Mouse (Mus musculus) heart, embryonic 13.5 days (tissue): Measurements from ENCODE around the gene Sirt2. TPM values are rescaled to one million over a fixed set of nuclear protein-coding genes. Genes with fewer than 3 reads are reported as not detected.

Experiments used
- ATAC-seq: fragments of 200-750 bp; cut with Nextera tagmentation; 2 replicates; pipeline ENCODE4 v1.8.0; 2017; ENCODE audit warnings: moderate TSS enrichment; ENCODE audit not compliant: insufficient number of reproducible peaks, low FRiP score, low TSS enrichment; ENCODE audit errors: extremely low read depth
- H3K27ac ChIP-seq: fragments of 300-500 bp; sonication (generic); replicated peaks from 2 replicates; pipeline ENCODE4 v1.5.1; 2015; ENCODE audit warnings: moderate library complexity, mild to moderate bottlenecking, inconsistent platforms
- H3K27me3 ChIP-seq: fragments of 300-500 bp; sonication (generic); replicated peaks from 2 replicates; pipeline ENCODE4 v1.6.1; 2015; ENCODE audit warnings: mild to moderate bottlenecking, inconsistent platforms
- H3K36me3 ChIP-seq: fragments of 300-500 bp; sonication (generic); 2 replicates; pipeline ENCODE4 v1.6.1; 2015; ENCODE audit warnings: mild to moderate bottlenecking, inconsistent platforms
- H3K4me1 ChIP-seq: fragments of 300-500 bp; sonication (generic); 2 replicates; pipeline ENCODE4 v1.6.1; 2015; ENCODE audit warnings: inconsistent platforms
- H3K4me2 ChIP-seq: fragments of 300-500 bp; sonication (generic); 2 replicates; pipeline ENCODE4 v1.6.1; 2015; ENCODE audit warnings: inconsistent platforms, mild to moderate bottlenecking, moderate library complexity
- H3K4me3 ChIP-seq: fragments of 300-500 bp; sonication (generic); 2 replicates; pipeline ENCODE4 v1.5.1; 2015; ENCODE audit warnings: moderate library complexity, mild to moderate bottlenecking, inconsistent platforms
- H3K9ac ChIP-seq: fragments of 300-500 bp; sonication (generic); 2 replicates; pipeline ENCODE4 v1.6.1; 2015; ENCODE audit warnings: inconsistent platforms, mild to moderate bottlenecking, moderate library complexity
- H3K9me3 ChIP-seq: fragments of 300-500 bp; sonication (generic); 2 replicates; pipeline ENCODE4 v1.6.1; 2016; ENCODE audit warnings: inconsistent platforms
- WGBS: fragments of 180-500 bp; shearing (Covaris S2); methylation state at CpG from one replicate; pipeline ENCODE4 v1.1.7; 2015; ENCODE audit warnings: mixed read lengths; 5-methylcytosine and 5-hydroxymethylcytosine counted together
- polyA plus RNA-seq: library from polyadenylated mRNA; unstranded; fragments of >200 nt; fragmentation: Nextera tagmentation; extraction: Ambion mirVana; gene quantifications from 2 replicates; pipeline ENCODE4 v1.2.1, GENCODE M21; 2015

Gene Sirt2
- polyA plus RNA-seq, 1 experiment from 2014 or later: 48.9 TPM

DNA sequence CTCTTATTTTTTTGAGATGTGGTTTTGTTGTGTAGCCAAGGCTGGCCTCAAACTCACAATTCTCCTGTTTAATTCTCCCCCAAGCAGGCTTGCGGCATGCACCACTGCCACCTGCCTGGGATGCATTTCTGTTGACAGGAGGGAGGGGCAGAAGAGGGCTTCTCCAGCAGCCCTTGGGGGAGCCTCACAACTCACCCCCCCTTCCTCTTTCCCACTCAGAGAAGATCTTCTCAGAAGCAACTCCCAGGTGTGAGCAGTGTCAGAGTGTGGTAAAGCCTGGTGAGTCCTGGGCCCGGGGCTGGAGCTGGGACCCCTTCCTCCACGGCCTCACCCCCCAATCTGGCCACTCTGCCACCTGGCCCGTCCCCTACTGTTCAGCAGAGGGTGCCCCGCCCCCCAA is 18.6 kb downstream of the Sirt2 start:
- no peak for ATAC-seq
- Histone ChIP-seq H3K4me2 (no peak overlapping the region), H3K27ac (no peak overlapping the region), H3K9ac (no peak overlapping the region), H3K4me1 (peaks cover 37% of the 10 kb centered on the region), H3K36me3 (peaks cover 52% of the 10 kb centered on the region), H3K27me3 (no peaks in the 10 kb centered on the region), H3K4me3 (no peak overlapping the region), H3K9me3 (no peaks in the 10 kb centered on the region)
- 63% methylated on average over 5 of the region's 5 CpGs for WGBS

DNA sequence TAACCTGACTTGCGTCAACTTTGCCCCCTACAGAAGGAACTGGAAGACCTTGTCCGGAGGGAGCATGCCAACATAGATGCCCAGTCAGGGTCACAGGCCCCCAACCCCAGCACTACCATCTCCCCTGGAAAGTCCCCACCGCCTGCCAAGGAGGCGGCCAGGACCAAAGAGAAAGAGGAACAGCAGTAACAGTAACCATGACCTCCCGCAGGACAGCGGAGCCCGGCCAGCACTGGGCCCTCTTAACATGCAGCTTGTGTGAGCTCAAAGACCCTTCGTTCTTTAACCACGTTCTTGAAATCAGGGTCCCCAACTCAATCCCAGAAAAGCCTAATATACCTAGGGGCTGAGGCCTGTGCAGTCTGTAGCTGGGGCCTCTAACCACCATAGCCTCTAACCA is 21.3 kb downstream of the Sirt2 start:
- H3K27me3 ChIP-seq: no peaks in the 10 kb centered on the region
- no peak overlapping the region for H3K27ac ChIP-seq
- peaks cover 49% of the 10 kb centered on the region for H3K36me3 ChIP-seq
- no peak overlapping the region for H3K9ac ChIP-seq
- peaks cover 20% of the 10 kb centered on the region for H3K4me1 ChIP-seq
- no peak for ATAC-seq
- no peak overlapping the region for H3K4me2 ChIP-seq
- 92% methylated on average over 9 of the region's 9 CpGs for WGBS
- H3K4me3 ChIP-seq: no peak overlapping the region
- H3K9me3 ChIP-seq: no peaks in the 10 kb centered on the region

DNA sequence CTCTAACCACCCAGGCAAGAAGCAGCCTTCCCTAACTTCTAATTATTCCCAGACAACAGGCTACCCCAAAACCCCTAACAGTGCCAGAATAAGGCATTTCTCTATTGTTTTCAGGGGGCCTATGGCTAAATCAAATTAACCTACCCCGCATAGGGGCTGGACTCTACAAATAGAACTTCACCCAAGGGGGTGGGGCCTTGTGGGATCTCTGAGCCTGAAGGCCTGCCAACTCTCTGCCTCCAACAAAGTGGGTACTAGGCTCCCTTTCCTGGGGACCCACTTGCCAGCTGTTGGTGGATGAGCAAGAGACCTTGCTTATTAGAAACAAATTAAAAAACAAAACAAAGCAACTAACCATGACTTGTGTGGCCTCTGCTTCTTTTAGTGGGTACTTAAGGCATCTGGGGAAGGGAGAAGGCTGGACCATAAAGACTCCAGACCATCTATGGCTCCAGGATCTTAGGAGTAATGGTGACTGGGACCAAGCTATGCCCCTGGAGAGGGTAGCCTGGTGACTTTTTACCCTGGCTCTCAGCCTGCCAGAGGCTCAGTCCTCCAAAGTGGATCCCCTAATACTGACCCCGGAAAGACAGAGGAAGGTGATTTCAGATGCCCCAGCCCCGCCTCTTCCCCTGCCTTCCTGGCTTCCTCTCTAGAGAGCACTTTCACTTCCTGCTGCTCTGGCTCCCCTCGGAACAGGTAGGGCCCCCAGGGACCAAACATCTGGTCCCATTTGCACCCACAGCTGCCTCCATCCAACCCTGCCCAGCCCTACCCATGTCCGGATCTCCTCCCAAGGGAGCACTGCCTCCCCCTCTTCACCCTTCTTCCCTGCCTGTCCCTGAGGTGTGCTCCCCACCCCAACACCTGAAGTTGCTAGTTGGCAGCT is 22.0 kb downstream of the Sirt2 start, which contains the start of gene Rinl:
Rinl (plus strand) TSS at position 663 of the 889 bp plus-strand sequence.
- Histone ChIP-seq H3K4me3 (no peak within 1 kb of the TSS), H3K36me3 (peaks cover 43% of the 10 kb centered on the region), H3K27me3 (no peaks in the 10 kb centered on the region), H3K9ac (no peak within 1 kb of the TSS), H3K4me1 (0 out of 2 replicates have a peak, but pooled peaks cover 17% of the 10 kb centered on the region), H3K4me2 (no peak within 1 kb of the TSS), H3K9me3 (no peaks in the 10 kb centered on the region), H3K27ac (no peak within 1 kb of the TSS)
- WGBS: 54% methylated on average over 5 of the region's 5 CpGs
- ATAC-seq: no peak

DNA sequence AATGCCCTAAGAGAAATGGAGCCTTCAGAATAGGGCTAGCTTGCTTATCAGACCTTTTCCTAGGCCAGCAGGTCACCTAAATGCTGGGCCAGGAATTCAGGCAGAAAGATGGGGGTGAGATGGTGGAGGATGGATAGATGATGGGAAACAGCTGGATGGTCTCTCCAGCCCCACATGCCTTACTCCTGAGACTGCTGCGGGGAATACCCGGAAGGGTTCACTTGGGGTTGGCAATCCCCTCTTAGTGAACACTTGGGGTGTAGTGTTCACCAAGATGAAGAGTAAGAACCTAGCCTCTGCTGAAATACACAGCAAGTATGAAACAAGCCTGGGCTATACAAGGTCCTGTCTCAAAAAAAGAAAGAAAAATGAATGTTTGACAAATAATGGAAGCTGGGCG is 22.7 kb downstream of the Sirt2 start:
- 0 out of 2 replicates have a peak, but pooled peaks cover 17% of the 10 kb centered on the region for H3K4me1 ChIP-seq
- WGBS: 76% methylated on average over 3 of the region's 3 CpGs
- no peak overlapping the region for H3K4me3 ChIP-seq
- H3K27me3 ChIP-seq: no peaks in the 10 kb centered on the region
- no peak overlapping the region for H3K4me2 ChIP-seq
- peaks cover 36% of the 10 kb centered on the region for H3K36me3 ChIP-seq
- H3K9me3 ChIP-seq: no peaks in the 10 kb centered on the region
- no peak overlapping the region for H3K9ac ChIP-seq
- H3K27ac ChIP-seq: no peak overlapping the region
- ATAC-seq: no peak

DNA sequence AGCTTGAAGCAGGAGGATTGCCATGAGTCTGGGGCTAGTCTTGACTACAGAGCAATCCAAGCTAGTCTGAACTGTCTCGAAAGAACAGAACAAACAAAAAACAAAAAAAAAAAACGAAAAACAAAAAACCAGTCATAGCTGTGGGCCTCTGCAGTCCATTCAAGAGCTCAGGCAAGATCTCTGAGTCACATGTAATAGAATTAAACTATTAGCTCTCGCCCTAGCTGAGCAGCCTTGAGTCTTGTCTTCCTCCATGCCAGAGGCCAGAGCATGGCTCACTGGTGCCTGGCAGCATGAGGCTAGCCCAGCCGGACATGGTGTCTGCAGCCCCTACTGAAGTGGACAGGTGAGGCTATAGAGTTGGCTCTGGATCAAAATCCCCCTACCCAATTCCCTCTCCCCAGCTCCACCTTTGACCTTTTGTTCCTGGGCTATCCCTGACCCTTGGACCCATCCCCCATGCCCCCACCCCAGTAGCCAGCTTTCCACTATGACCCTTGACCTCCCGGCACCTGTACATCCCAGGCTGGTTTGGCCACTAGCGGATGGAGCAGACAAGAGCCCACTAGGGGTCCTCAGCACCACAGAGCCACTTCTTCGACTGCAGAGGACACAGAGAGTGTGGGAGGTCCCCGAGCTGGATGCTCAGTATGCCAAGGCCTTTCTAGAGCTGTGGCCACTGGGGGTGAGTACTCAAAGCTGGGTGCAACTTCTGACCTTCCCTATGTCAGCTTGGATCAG is 23.7 kb downstream of the Sirt2 start:
- H3K27ac ChIP-seq: no peak overlapping the region
- no peak overlapping the region for H3K9ac ChIP-seq
- no peaks in the 10 kb centered on the region for H3K27me3 ChIP-seq
- WGBS: 54% methylated on average over 8 of the region's 8 CpGs
- H3K4me3 ChIP-seq: no peak overlapping the region
- peaks cover 28% of the 10 kb centered on the region for H3K36me3 ChIP-seq
- no peak overlapping the region for H3K4me2 ChIP-seq
- 0 out of 2 replicates have a peak, but pooled peaks cover 17% of the 10 kb centered on the region for H3K4me1 ChIP-seq
- ATAC-seq: no peak
- no peaks in the 10 kb centered on the region for H3K9me3 ChIP-seq

DNA sequence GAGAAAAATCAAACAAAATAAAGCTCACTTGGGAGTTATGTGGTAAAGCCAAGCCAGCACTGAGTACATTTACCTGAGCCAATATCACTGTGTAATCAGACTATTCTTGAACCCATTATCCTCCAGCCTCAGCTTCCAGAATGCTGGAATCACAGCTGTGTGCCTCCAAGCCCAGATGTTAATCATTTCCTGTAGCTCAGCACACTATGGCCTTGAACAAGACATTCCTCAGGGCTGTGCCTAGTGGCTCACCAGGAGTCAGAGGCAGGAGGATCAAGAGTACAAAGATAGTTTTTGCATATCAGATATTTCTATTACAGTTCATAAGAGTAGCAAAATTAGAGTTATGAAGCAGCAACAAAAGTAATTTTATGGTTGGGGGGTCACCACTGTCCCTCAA is 25.2 kb downstream of the Sirt2 start:
- Histone ChIP-seq H3K4me1 (peaks cover 25% of the 10 kb centered on the region), H3K4me3 (no peak overlapping the region), H3K4me2 (no peak overlapping the region), H3K27me3 (no peaks in the 10 kb centered on the region), H3K27ac (no peak overlapping the region), H3K36me3 (peaks cover 15% of the 10 kb centered on the region), H3K9me3 (no peaks in the 10 kb centered on the region), H3K9ac (no peak overlapping the region)
- no peak for ATAC-seq

DNA sequence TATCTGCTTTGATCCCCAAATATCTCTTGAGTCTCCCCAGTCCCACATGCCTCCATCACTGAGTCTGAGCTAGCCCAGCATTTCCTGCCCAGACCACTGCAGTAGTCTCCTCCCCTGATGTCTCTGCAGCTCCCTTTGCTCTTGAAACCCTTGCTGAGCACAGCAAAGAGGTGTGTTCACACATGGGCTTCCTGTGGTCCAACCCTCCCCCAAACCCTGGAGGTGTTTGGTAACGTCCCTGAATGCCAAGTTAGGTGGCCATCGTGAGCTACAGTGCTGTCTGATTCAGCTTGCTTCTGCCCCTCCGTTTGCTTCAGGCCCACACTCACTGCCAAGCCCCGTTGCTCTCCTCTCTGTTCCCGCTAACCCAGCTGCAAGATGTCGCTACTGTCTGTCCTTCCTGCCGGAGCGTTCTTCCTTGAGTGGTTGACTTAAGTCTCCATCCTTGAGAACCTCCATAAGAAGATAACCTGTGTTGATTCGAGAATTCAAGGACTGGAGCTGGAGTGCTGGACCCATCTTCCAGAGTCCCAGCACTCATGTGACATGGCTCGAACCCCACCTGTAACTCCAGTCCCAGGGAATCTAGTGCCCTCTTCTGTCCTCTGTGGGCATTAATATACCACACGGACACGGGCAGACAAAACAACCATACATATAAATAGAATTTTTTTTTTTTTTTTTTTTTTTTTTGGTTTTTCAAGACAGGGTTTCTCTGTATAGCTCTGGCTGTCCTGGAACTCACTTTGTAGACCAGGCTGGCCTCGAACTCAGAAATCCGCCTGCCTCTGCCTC is 26.1 kb downstream of the Sirt2 start:
- Histone ChIP-seq H3K4me1 (peaks cover 30% of the 10 kb centered on the region), H3K4me2 (no peak overlapping the region), H3K9me3 (no peaks in the 10 kb centered on the region), H3K27me3 (no peaks in the 10 kb centered on the region), H3K9ac (no peak overlapping the region), H3K27ac (no peak overlapping the region), H3K36me3 (peaks cover 9% of the 10 kb centered on the region), H3K4me3 (no peak overlapping the region)
- WGBS: 66% methylated on average over 14 of the region's 14 CpGs
- ATAC-seq: no peak

DNA sequence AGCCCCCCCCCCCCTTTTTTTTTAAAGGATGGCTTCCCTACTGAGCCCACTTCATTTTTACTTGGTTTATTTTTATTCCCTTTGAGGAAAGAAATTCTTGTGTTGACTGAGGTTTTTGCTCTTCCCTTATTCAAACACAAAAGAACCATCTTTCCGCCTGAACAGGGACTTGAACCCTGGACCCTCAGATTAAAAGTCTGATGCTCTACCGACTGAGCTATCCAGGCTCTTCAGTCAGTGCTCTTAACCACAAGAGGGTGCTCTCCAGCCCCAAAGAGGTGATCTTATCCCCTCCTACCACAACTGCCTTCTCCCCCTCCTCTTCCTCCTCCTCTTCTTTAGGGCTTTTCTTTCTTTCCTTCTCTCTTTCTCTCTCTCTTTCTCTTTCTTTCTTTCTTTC is 27.3 kb downstream of the Sirt2 start:
- Histone ChIP-seq H3K4me1 (peaks cover 23% of the 10 kb centered on the region), H3K27ac (no peak overlapping the region), H3K4me2 (no peak overlapping the region), H3K4me3 (no peak overlapping the region), H3K9me3 (no peaks in the 10 kb centered on the region), H3K36me3 (no peaks in the 10 kb centered on the region), H3K27me3 (no peaks in the 10 kb centered on the region), H3K9ac (no peak overlapping the region)
- no peak for ATAC-seq
- WGBS: 36% methylated on average over 2 of the region's 2 CpGs

DNA sequence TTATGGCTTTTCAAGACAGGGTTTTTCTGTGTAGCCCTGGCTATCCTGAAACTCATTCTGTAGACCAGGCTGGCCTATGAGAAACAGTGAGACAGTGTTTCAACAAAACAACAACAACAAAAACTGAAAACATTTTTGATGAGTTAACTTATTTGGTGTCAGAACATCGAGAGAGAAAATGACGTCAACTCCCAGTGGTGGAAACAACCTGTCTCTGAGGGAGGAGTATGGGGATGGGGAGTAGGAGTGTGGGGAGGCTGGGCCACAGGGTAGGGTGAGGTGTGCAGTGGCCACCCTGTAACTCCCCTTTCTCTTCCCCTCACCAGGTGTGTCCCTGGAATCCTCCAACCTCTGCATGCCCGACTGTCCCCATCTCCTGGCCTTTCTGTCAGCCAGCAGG is 28.0 kb downstream of the Sirt2 start:
- H3K4me1 ChIP-seq: peaks cover 18% of the 10 kb centered on the region
- WGBS: 67% methylated on average over 3 of the region's 3 CpGs
- H3K9ac ChIP-seq: no peak overlapping the region
- H3K4me2 ChIP-seq: no peak overlapping the region
- H3K27me3 ChIP-seq: no peaks in the 10 kb centered on the region
- no peak for ATAC-seq
- H3K36me3 ChIP-seq: no peaks in the 10 kb centered on the region
- no peaks in the 10 kb centered on the region for H3K9me3 ChIP-seq
- H3K27ac ChIP-seq: no peak overlapping the region
- H3K4me3 ChIP-seq: no peak overlapping the region

DNA sequence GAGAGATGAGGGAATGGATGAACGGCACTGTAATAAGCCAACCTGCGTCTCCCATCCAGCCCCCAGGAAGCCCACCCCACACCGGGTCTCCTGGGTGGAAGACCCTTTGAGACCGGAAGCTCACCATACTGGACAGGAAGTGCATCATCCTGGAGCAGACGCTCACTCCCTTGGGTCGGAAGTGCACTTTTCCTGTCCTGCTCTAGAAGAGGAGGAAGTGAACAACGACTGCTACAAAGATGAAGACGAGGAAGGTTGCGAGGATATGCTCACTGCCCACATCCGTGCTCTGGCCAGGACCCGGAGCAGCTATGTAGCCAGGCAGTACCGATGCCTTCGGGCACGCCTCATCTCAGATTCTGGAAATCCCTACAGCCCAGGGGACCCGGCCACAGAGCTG is 29.3 kb downstream of the Sirt2 start:
- ATAC-seq: no peak
- Histone ChIP-seq H3K36me3 (no peaks in the 10 kb centered on the region), H3K4me1 (peaks cover 18% of the 10 kb centered on the region), H3K9me3 (no peaks in the 10 kb centered on the region), H3K27ac (peak overlapping the region; percentile 60), H3K9ac (no peak overlapping the region), H3K4me3 (peak overlapping the region; percentile 34), H3K4me2 (peak overlapping the region; percentile 62), H3K27me3 (no peaks in the 10 kb centered on the region)
- 62% methylated on average over 15 of the region's 15 CpGs for WGBS

DNA sequence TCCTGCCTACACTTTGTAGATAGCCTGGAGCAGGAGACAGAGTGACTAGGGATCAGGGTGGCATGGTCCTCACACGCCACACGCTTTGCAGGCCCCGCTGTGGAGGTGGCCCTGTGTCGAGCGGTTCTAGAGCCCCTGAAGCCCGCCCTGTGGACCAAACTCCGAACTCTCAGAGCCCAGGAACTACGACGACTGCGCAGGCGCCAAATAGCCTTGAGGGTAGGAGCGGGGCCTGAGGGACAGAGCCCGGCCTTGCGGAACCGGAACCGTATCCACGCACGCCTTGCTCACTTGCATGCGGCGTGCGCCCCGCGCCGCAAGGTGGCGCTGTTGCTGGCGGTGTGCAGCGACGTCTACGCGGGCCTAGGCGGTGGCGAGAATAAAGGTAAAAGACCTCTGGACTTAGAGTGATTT is 30.0 kb downstream of the Sirt2 start:
- peak overlapping the region; percentile 77 for H3K9ac ChIP-seq
- H3K4me1 ChIP-seq: peaks cover 24% of the 10 kb centered on the region
- H3K4me3 ChIP-seq: peak overlapping the region; percentile 34
- no peaks in the 10 kb centered on the region for H3K9me3 ChIP-seq
- 11% methylated on average over 32 of the region's 32 CpGs for WGBS
- no peaks in the 10 kb centered on the region for H3K36me3 ChIP-seq
- ATAC-seq: peak; percentile 51
- H3K27me3 ChIP-seq: no peaks in the 10 kb centered on the region
- H3K27ac ChIP-seq: peak overlapping the region; percentile 60
- peak overlapping the region; percentile 62 for H3K4me2 ChIP-seq
